Mouse (Mus musculus): ENCODE data around the gene Vmn1r198. TPM values are rescaled to one million over a fixed set of nuclear protein-coding genes. Genes with fewer than 3 reads are reported as not detected.
"Not testable (repeated sequence)": the region's sequence is repeated elsewhere in the genome, so short reads cannot be mapped to it uniquely, and the experiment has no call there.

Vmn1r198 gene
- polyA plus RNA-seq (2015; fragmentation: Nextera tagmentation; extraction: Ambion mirVana), result not detected in 2 replicates

DNA sequence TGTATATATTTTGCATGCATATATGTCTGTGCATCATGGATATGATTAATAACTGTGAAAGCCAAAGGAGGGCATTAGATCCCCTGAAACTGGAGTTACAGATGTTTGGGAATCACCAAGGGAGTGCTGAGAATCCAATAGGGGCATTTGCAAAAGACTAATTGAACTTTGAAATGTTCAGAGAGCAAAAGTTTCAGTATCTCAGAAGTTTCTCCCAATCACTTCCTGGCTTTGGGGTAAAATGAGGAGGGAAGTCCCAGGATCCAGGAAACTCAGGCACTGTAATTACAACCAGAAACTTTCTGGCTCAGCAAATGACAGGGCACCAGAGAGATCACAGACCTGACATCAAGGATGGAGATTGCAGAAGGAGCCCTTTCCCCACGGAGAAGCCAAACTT is at the start of gene Vmn1r198:
Vmn1r198 (plus strand) TSS at position 301 of the 400 bp plus-strand sequence.
- WGBS, result 54% methylated on average over 1 of the region's 1 CpGs
- Histone ChIP-seq H3K4me3 (replicated peaks) (no peak within 1 kb of the TSS), H3K9ac (replicated peaks) (no peak within 1 kb of the TSS), H3K4me2 (no peak within 1 kb of the TSS), H3K27ac (replicated peaks) (no peak within 1 kb of the TSS), H3K27me3 (replicated peaks) (no peaks in the 10 kb centered on the region), H3K9me3 (replicated peaks) (no peaks in the 10 kb centered on the region), H3K36me3 (no peaks in the 10 kb centered on the region), H3K4me1 (no peaks in the 10 kb centered on the region)
- no peak for ATAC-seq (ENCODE audit: low FRiP score)

DNA sequence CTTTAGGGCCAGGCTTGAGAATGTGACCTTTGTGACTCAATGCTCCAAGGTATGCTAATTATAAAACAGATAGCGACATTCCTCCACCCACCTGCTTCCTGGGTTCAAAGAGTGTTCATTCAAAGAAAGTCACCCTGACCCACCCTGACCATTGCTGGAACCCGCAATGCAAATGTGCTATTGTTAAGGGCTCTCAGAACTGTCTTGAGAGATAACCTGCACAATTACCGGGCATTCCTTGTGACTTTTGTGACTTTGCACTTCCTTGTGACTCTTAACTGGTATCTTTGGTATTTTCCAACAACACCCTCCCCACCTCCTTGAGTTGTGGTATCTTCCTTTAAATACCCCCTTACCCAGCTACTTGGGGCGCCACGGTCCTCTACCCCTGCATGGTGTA is 42.1 kb upstream of the Vmn1r198 start:
- H3K27ac ChIP-seq (replicated peaks); H3K4me2 ChIP-seq; H3K36me3 ChIP-seq; H3K4me3 ChIP-seq (replicated peaks); H3K27me3 ChIP-seq (replicated peaks); H3K9ac ChIP-seq (replicated peaks); H3K9me3 ChIP-seq (replicated peaks); ATAC-seq (ENCODE audit: low FRiP score); H3K4me1 ChIP-seq: not testable (repeated sequence)
- WGBS, result 94% methylated on average over 5 of the region's 5 CpGs

DNA sequence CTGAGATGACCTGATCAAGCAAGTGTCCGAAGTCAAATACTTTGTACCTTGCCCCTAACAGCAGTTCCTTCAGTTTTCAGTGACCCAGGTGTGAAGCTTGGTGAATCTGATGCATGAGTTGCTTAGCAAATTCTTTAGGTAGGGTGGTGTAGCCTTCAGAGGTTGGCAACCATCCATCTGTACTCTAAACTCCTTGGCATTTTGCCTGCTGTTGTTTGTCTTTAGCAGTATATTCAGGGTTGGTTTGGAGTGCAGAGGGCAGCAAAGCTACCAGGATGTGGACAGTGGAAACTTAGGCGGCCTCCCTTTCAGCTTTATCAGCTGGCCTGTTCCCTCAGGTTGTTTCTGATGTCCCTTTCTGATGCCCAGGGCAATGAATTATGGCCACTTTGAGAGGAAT is 34.8 kb upstream of the Vmn1r198 start:
- Histone ChIP-seq H3K27ac (replicated peaks) (no peak overlapping the region), H3K9me3 (replicated peaks) (no peaks in the 10 kb centered on the region), H3K27me3 (replicated peaks) (no peaks in the 10 kb centered on the region), H3K4me1 (no peaks in the 10 kb centered on the region), H3K4me2 (no peak overlapping the region), H3K36me3 (no peaks in the 10 kb centered on the region), H3K4me3 (replicated peaks) (no peak overlapping the region), H3K9ac (replicated peaks) (no peak overlapping the region)
- 85% methylated on average over 2 of the region's 2 CpGs for WGBS
- ATAC-seq (ENCODE audit: low FRiP score), result no peak

GRCm38 (mm10) chr13:22317366-22317765 is 32.8 kb upstream of the Vmn1r198 start:
- 90% methylated on average over 2 of the region's 2 CpGs for WGBS
- H3K4me1 ChIP-seq, result no peaks in the 10 kb centered on the region
- H3K4me3 ChIP-seq (replicated peaks), result no peak overlapping the region
- H3K9ac ChIP-seq (replicated peaks), result no peak overlapping the region
- no peak overlapping the region for H3K4me2 ChIP-seq
- H3K36me3 ChIP-seq, result no peaks in the 10 kb centered on the region
- H3K27ac ChIP-seq (replicated peaks), result no peak overlapping the region
- no peaks in the 10 kb centered on the region for H3K27me3 ChIP-seq (replicated peaks)
- no peak for ATAC-seq (ENCODE audit: low FRiP score)
- no peaks in the 10 kb centered on the region for H3K9me3 ChIP-seq (replicated peaks)

DNA sequence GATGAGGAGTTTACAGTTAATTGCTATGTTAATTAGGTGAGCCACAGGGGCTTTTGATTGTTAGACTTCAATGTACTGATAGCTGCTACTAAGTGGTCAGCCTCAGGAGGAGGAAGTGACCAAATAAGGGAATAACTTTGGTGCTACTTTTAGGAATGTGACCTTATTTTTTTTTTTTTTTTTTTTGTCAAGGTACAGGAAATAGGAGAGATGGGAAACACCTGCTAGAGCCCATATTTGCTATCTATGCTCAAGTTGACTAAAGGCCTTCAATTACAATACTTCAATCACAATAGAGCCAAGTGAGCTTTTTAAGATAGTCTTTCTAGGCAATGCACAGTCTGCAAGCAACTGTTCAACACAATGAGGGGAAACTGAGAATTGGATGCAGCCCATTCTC is 30.1 kb upstream of the Vmn1r198 start:
- Histone ChIP-seq H3K36me3 (no peaks in the 10 kb centered on the region), H3K9me3 (replicated peaks) (no peaks in the 10 kb centered on the region), H3K4me2 (no peak overlapping the region), H3K4me3 (replicated peaks) (no peak overlapping the region), H3K4me1 (no peaks in the 10 kb centered on the region), H3K9ac (replicated peaks) (no peak overlapping the region), H3K27me3 (replicated peaks) (no peaks in the 10 kb centered on the region), H3K27ac (replicated peaks) (no peak overlapping the region)
- no peak for ATAC-seq (ENCODE audit: low FRiP score)

DNA sequence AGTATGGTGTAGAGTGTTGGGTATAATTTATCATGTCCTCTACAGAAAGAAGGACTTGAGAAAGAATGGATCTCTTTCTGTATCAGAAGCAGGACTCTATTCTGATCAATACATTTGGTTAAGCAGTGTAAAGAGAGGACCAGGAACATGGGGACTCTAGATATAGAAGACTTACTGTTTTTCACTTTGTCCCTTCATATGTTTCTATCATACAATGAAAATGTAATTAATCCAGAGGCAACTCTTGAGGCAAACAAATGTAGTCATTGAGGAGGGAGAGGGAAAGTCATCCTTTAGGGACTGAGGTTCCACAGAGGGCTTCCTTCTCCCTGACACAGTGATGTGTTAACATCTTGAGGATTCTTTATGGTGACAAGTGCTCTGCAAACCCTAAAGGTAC is 25.9 kb upstream of the Vmn1r198 start, which contains the start of gene Vmn1r197:
Vmn1r197 (plus strand) TSS at position 301 of the 400 bp plus-strand sequence.
- Histone ChIP-seq H3K9me3 (replicated peaks) (no peaks in the 10 kb centered on the region), H3K4me1 (no peaks in the 10 kb centered on the region), H3K27me3 (replicated peaks) (no peaks in the 10 kb centered on the region), H3K9ac (replicated peaks) (no peak within 1 kb of the TSS), H3K27ac (replicated peaks) (no peak within 1 kb of the TSS), H3K4me3 (replicated peaks) (no peak within 1 kb of the TSS), H3K36me3 (no peaks in the 10 kb centered on the region), H3K4me2 (no peak within 1 kb of the TSS)
- ATAC-seq (ENCODE audit: low FRiP score), result no peak

DNA sequence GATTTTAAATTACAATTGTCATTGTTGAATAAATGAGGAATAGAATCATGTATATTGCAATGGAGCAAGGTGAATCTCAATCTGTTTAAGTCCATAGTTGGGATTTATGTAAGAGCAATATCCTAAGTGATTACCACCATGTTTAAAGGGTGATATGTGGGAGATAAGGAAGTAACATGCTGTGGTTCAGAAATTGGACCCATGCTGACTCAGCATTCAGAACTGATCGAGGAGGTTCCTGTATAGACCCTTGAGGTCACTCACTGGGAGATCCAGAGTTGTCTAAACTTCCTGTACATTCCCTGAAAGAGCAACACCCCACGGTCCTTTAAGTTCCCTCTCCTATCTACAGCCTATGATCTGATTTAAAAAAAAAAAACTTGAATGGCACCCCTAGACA is 16.9 kb upstream of the Vmn1r198 start:
- no peak for ATAC-seq (ENCODE audit: low FRiP score)
- WGBS, result 87% methylated on average over 2 of the region's 2 CpGs
- no peak overlapping the region for H3K9ac ChIP-seq (replicated peaks)
- no peaks in the 10 kb centered on the region for H3K9me3 ChIP-seq (replicated peaks)
- no peaks in the 10 kb centered on the region for H3K36me3 ChIP-seq
- H3K4me1 ChIP-seq, result no peaks in the 10 kb centered on the region
- no peaks in the 10 kb centered on the region for H3K27me3 ChIP-seq (replicated peaks)
- H3K4me3 ChIP-seq (replicated peaks), result no peak overlapping the region
- H3K27ac ChIP-seq (replicated peaks), result no peak overlapping the region
- H3K4me2 ChIP-seq, result no peak overlapping the region

GRCm38 (mm10) chr13:22335565-22335964 is 14.6 kb upstream of the Vmn1r198 start:
- no peaks in the 10 kb centered on the region for H3K36me3 ChIP-seq
- no peak overlapping the region for H3K27ac ChIP-seq (replicated peaks)
- no peak overlapping the region for H3K4me2 ChIP-seq
- no peaks in the 10 kb centered on the region for H3K27me3 ChIP-seq (replicated peaks)
- H3K9me3 ChIP-seq (replicated peaks), result no peaks in the 10 kb centered on the region
- WGBS, result 95% methylated on average over 1 of the region's 1 CpGs
- H3K4me3 ChIP-seq (replicated peaks), result no peak overlapping the region
- no peak overlapping the region for H3K9ac ChIP-seq (replicated peaks)
- ATAC-seq (ENCODE audit: low FRiP score), result no peak
- H3K4me1 ChIP-seq, result no peaks in the 10 kb centered on the region

GRCm38 (mm10) chr13:22350813-22351212 is 649 bp downstream of the Vmn1r198 start:
- H3K27me3 ChIP-seq (replicated peaks), result no peaks in the 10 kb centered on the region
- no peak overlapping the region for H3K9ac ChIP-seq (replicated peaks)
- H3K36me3 ChIP-seq, result no peaks in the 10 kb centered on the region
- H3K9me3 ChIP-seq (replicated peaks), result no peaks in the 10 kb centered on the region
- no peak overlapping the region for H3K4me2 ChIP-seq
- no peak overlapping the region for H3K27ac ChIP-seq (replicated peaks)
- 82% methylated on average over 1 of the region's 1 CpGs for WGBS
- no peak for ATAC-seq (ENCODE audit: low FRiP score)
- H3K4me1 ChIP-seq, result no peaks in the 10 kb centered on the region
- no peak overlapping the region for H3K4me3 ChIP-seq (replicated peaks)

- 83% methylated on average over 2 of the region's 2 CpGs for WGBS
- Histone ChIP-seq H3K9ac (replicated peaks) (no peak within 1 kb of the TSS), H3K4me1 (no peaks in the 10 kb centered on the region), H3K27me3 (replicated peaks) (no peaks in the 10 kb centered on the region), H3K4me2 (no peak within 1 kb of the TSS), H3K27ac (replicated peaks) (no peak within 1 kb of the TSS), H3K4me3 (replicated peaks) (no peak within 1 kb of the TSS), H3K9me3 (replicated peaks) (no peaks in the 10 kb centered on the region), H3K36me3 (no peaks in the 10 kb centered on the region)
- no peak for ATAC-seq (ENCODE audit: low FRiP score)
Measured at GRCm38 (mm10) chr13:22379518-22379917, 29.4 kb downstream of the Vmn1r198 start, which contains the start of gene Vmn1r199. Vmn1r199 (plus strand) TSS chr13:22379818.

- H3K36me3 ChIP-seq; H3K4me2 ChIP-seq; H3K9ac ChIP-seq (replicated peaks); H3K27me3 ChIP-seq (replicated peaks); H3K27ac ChIP-seq (replicated peaks); H3K9me3 ChIP-seq (replicated peaks); ATAC-seq (ENCODE audit: low FRiP score); H3K4me1 ChIP-seq; H3K4me3 ChIP-seq (replicated peaks): not testable (repeated sequence)
- 67% methylated on average over 3 of the region's 3 CpGs for WGBS
Measured at GRCm38 (mm10) chr13:22381128-22381527, 31.0 kb downstream of the Vmn1r198 start.

DNA sequence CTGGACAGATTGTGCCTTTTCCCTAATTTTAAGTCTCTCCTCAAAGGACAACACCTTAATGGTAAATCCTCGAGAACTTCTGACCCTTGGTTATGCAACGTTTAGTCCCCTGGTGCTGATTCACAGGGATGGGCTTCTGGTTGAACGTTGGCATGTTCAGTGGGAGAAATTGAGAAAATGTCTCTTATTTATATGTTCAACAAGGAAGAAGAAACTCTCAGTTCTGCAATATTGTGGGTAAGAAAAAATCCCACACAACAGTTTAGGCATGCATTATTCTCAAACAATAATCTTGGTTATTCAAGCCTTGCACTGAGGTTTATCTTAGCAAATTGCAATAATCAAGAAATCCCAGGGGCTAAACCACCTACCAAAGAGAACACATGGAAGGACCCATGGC is 33.2 kb downstream of the Vmn1r198 start:
- Histone ChIP-seq H3K4me2 (no peak overlapping the region), H3K4me1 (no peaks in the 10 kb centered on the region), H3K9me3 (replicated peaks) (no peaks in the 10 kb centered on the region), H3K27ac (replicated peaks) (no peak overlapping the region), H3K4me3 (replicated peaks) (no peak overlapping the region), H3K27me3 (replicated peaks) (no peaks in the 10 kb centered on the region), H3K36me3 (no peaks in the 10 kb centered on the region), H3K9ac (replicated peaks) (no peak overlapping the region)
- ATAC-seq (ENCODE audit: low FRiP score), result no peak
- WGBS, result 83% methylated on average over 3 of the region's 3 CpGs

GRCm38 (mm10) chr13:22387050-22387449 is 36.9 kb downstream of the Vmn1r198 start:
- Histone ChIP-seq H3K36me3 (no peaks in the 10 kb centered on the region), H3K27me3 (replicated peaks) (no peaks in the 10 kb centered on the region), H3K9me3 (replicated peaks) (no peaks in the 10 kb centered on the region), H3K4me1 (no peaks in the 10 kb centered on the region), H3K27ac (replicated peaks) (no peak overlapping the region), H3K4me3 (replicated peaks) (no peak overlapping the region), H3K4me2 (no peak overlapping the region), H3K9ac (replicated peaks) (no peak overlapping the region)
- ATAC-seq (ENCODE audit: low FRiP score), result no peak
- 97% methylated on average over 1 of the region's 1 CpGs for WGBS

Data from neural tube, embryonic 15.5 days (tissue).